Mouse (Mus musculus) heart, embryonic 14.5 days (tissue): Measurements from ENCODE around the gene Apoe. TPM values are rescaled to one million over a fixed set of nuclear protein-coding genes. Genes with fewer than 3 reads are reported as not detected.

ENCODE experiments used
- ATAC-seq: fragments of 200-750 bp; cut with Nextera tagmentation; 2 replicates; pipeline ENCODE4 v1.8.0; 2017; ENCODE audit warnings: low read depth, moderate TSS enrichment; ENCODE audit not compliant: insufficient number of reproducible peaks, insufficient read depth, low FRiP score
- H3K27ac ChIP-seq, 2 experiments: fragments of 200-500 bp in 1 of 2; fragments of 300-500 bp in 1 of 2; sonication (generic) in 1 of 2; replicated peaks in 1 of 2; 2 replicates each; pipeline ENCODE4 v1.5.1; 2012 to 2014; ENCODE audit warnings: low read depth in 2 of 2, low read length in 2 of 2, control low read depth in 1 of 2, mild to moderate bottlenecking in 1 of 2, mixed read lengths in 1 of 2; ENCODE audit not compliant: control insufficient read depth in 1 of 2, insufficient read depth in 1 of 2
- H3K27me3 ChIP-seq: fragments of 300-500 bp; sonication (generic); 2 replicates; pipeline ENCODE4 v1.6.1; 2014; ENCODE audit warnings: mild to moderate bottlenecking, low read length, control low read depth; ENCODE audit not compliant: control insufficient read depth, insufficient read depth
- H3K36me3 ChIP-seq: fragments of 300-500 bp; sonication (generic); 2 replicates; pipeline ENCODE4 v1.6.1; 2014; ENCODE audit warnings: mild to moderate bottlenecking, control low read depth, low read length, mixed read lengths; ENCODE audit not compliant: control insufficient read depth, insufficient read depth
- H3K4me1 ChIP-seq, 2 experiments: fragments of 200-500 bp in 1 of 2; fragments of 300-500 bp in 1 of 2; sonication (generic) in 1 of 2; 2 replicates each; pipeline ENCODE4 v1.6.1; 2012 to 2014; ENCODE audit warnings: low read length in 2 of 2, control low read depth in 1 of 2, mixed read lengths in 1 of 2; ENCODE audit not compliant: control insufficient read depth in 2 of 2, insufficient read depth in 2 of 2
- H3K4me2 ChIP-seq: fragments of 300-500 bp; sonication (generic); 2 replicates; pipeline ENCODE4 v1.6.1; 2014; ENCODE audit warnings: mild to moderate bottlenecking, low read length
- H3K4me3 ChIP-seq, 2 experiments: fragments of 200-500 bp in 1 of 2; fragments of 300-500 bp in 1 of 2; sonication (generic) in 1 of 2; 2 replicates each; pipeline ENCODE4 v1.5.1; 2012 to 2014; ENCODE audit warnings: low read length in 2 of 2, mild to moderate bottlenecking in 2 of 2, control low read depth in 1 of 2, low read depth in 1 of 2, moderate library complexity in 1 of 2; ENCODE audit not compliant: control insufficient read depth in 1 of 2, insufficient read depth in 1 of 2
- H3K9ac ChIP-seq: fragments of 300-500 bp; sonication (generic); 2 replicates; pipeline ENCODE4 v1.6.1; 2014; ENCODE audit warnings: mild to moderate bottlenecking, low read length
- H3K9me3 ChIP-seq: fragments of 300-500 bp; sonication (generic); 2 replicates; pipeline ENCODE4 v1.6.1; 2016; ENCODE audit warnings: low read length, control low read depth; ENCODE audit not compliant: control insufficient read depth
- WGBS: fragments of 180-500 bp; shearing (Covaris S2); extraction: QIAGEN DNeasy Blood & Tissue Kit; methylation state at CpG from one replicate; pipeline ENCODE4 v1.1.7; 2014; 5-methylcytosine and 5-hydroxymethylcytosine counted together
- polyA plus RNA-seq: library from polyadenylated mRNA; unstranded; fragments of >200 nt; fragmentation: Nextera tagmentation; extraction: Ambion mirVana; gene quantifications from 2 replicates; pipeline ENCODE4 v1.2.1, GENCODE M21; 2014

Gene Apoe
- 644 and 695 TPM in 2 replicates for polyA plus RNA-seq

DNA sequence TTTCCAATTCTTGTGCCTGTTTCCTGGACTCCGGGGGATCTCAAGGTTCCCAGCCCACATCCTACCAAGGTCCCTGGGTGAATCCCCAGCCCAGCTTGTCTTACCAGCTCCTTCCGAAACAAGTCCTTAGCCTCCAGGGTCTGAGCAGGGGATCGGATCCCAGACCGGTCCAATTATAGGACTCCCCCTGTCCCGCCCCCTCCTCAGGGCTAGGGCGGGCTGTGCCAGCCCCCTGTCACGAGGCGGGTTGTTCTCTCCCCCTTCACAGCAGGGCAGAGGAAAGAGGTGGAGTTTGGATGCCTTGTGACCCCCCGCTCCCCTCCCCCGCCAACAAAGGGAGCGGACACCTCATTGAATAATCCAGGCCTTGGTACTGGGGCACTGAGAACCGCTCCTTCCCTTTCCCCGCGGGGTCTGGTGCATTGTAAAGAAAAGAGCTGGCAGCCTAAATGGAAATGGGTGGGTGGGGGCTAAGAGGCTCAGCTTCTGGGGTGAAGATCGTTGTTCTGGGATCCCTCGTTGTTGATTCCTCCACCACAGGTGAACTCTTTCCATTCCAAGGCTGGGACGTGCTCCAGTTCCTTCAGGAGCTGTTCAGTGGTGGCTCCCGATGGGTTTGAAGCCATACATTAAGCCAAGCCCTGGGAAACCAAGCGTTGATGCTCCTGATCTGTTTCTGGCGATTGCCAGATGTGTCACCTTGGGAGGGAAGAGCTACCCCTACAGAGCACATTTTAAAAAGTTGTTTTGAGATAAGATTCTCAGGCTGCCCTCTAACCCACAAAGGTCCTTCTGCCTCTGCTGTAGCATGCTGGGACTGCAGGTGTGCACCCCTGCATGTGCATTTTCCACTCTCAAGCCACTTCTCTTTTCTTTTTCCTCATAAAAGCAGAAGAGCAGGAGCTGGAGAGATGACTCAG lies at the start of gene Apoe:
Gene Apoe, minus strand, starts transcription at position 282 of the 920 bp plus-strand sequence.
- H3K36me3 ChIP-seq = peaks cover 32% of the 10 kb centered on the region
- H3K4me3 ChIP-seq = peak within 1 kb of the TSS; percentile 43 to 48
- no peaks in the 10 kb centered on the region for H3K27me3 ChIP-seq
- peak; percentile 55 for ATAC-seq
- no peaks in the 10 kb centered on the region for H3K9me3 ChIP-seq
- WGBS = 1% methylated on average over 19 of the region's 20 CpGs
- H3K4me2 ChIP-seq = peak within 1 kb of the TSS; percentile 79
- peaks cover 30 to 45% of the 10 kb centered on the region in 2 experiments for H3K4me1 ChIP-seq
- peak within 1 kb of the TSS; percentile 32 to 41 for H3K27ac ChIP-seq
- H3K9ac ChIP-seq = peak within 1 kb of the TSS; percentile 74

DNA sequence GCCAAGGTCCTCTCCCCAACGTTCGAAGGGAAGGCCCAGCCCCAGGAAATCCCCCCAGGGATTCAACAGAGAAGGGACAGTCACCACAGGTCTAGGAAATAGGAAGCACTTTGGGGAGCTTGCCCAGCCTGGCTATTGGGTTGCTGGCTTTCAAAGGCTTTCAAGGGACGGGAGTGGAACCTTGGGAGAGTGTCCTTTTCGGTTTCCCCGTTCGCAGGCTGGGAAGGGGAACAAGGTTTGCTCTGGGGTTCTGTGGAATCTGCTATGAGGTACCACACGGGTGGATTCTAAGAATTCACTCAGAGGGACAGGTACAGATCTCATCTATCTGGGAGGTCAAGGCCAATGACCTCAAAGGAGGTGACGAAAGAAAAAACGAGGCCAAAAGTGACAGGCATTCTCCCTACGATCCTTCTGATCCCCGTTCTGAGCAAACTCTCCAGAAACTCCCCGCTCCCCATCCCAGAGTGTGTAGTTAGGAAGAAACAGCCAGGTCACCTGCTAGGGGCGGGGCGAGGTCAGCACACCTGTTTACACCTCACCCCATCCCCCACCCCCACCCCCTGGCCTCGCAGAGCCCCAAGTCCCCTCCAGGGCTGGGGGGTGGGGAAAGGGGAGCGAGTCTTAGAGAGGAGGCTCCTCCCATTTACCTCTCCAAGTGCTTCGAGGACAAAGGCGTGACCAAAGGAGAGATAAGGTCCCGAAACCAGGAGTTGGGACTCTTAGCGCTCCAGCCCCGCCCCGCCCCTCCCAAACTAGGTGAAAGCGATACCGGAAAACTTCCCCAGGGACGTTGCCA lies 48.6 kb upstream of the Apoe start:
- Histone ChIP-seq H3K9me3 (no peaks in the 10 kb centered on the region), H3K4me2 (peak overlapping the region; percentile 93), H3K36me3 (peaks cover 17% of the 10 kb centered on the region), H3K4me3 (peak overlapping the region; percentile 70 to 96), H3K4me1 (peaks cover 47 to 55% of the 10 kb centered on the region in 2 experiments), H3K9ac (peak overlapping the region; percentile 93), H3K27ac (peak overlapping the region; percentile 57 to 89; a peak in 3 of 4 replicates), H3K27me3 (no peaks in the 10 kb centered on the region)
- no peak for ATAC-seq
- 14% methylated on average over 25 of the region's 25 CpGs for WGBS

DNA sequence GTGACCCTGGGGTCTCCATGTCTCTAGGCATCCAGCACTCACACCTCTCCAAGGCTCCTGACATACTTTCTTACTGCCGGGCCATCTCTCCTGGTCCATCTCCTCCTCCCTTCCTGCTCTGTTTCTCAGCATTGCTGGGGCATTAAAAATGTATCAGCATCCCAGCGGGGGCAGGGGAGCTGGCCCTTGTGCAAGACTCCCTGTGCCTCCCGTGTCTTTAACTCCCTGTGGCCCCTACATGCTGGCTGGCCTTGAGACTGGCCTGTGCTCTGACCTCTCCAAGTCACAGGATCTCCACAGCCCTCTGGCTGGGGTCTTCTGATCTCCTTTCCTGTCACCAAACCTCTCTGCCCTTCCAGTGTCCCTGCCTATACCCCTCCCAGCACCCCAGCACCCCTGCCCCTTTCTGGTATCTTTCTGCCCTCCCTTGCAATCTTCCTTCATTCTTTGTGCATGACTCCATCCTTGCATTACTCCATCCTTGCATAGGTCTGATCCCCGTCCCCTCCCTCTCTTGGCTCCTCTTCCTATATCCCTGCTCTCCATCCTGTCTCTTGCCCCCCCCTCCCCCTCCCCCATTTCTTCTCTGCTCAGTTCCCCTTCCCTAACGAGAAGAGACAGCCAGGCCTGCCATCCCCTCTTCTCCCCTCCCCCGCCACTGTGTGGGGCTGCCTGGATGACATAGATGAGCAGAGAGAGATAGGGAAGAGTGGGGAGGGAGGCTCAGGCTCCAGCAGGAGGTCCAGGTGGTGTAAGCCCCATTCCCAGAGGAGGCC lies 47.6 kb upstream of the Apoe start:
- ATAC-seq = no peak
- Histone ChIP-seq H3K4me2 (peak overlapping the region; percentile 93), H3K27me3 (no peaks in the 10 kb centered on the region), H3K36me3 (peaks cover 24% of the 10 kb centered on the region), H3K4me3 (peak overlapping the region; percentile 6 to 70; a peak in 2 of 4 replicates), H3K9me3 (no peaks in the 10 kb centered on the region), H3K9ac (peak overlapping the region; percentile 93; the same call in 1 of the 2 replicates), H3K27ac (peak overlapping the region in 1 of 2 experiments; percentile 89; a peak in 3 of 4 replicates), H3K4me1 (peaks cover 49 to 59% of the 10 kb centered on the region in 2 experiments)
- WGBS = 35% methylated on average over 6 of the region's 6 CpGs

DNA sequence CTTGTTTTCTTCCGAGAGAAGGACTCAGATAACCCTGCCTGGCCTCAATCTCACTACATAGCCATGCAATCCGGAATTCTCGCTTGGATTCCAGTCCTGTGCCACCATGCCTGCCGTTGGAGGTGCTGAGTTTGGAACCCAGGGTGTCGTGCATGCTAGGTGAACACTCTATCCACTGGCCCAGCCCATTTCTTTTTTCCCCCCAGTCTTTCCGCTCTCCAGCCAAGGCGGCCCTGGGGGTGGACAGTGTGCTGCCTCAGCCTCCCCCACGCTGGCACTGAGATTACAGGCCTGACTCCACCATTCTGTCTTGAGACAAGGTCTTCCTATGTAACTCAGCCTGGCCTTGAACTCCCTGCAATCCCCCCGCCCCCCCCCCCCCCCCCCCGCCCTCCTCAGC lies 47.0 kb upstream of the Apoe start:
- no peak overlapping the region for H3K27ac ChIP-seq
- H3K9ac ChIP-seq = no peak overlapping the region

DNA sequence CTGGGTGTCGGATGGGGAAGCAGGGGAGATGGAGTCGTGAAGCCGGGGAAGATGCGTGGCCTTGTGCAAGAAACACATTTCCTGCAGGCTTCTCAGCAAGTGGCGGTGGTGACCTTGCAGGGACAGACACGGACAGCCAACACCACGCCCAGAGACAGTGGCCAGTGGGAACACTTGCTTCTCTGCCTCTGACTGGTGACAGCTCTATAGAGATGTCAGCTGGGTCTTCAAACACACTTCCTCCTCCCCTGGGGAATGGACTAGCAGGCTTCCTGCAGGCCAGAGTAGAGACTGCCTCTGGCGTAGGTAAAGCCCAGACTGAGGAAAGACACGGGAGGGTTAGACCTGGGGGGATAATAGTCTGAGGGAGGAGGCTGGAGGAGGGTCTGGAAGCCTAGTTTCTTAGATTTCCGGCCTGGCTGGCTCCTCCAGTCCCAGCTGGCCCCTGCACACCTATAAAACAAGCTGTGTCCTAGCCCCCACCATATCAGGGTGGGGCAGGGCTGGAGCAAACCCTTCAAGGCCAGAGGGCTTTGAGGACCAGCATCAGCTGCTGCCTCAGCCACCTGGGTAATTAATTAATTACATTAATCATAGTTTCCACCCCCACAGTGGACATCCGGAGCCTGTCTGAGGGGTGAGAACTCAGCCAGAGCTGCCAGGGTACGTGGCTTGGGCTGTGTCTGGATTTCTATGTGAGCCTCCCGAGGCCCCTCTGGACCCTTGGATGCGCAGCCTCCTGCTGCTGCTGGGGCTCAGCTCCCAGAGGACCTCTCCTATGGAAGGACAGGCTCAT lies 45.8 kb upstream of the Apoe start:
- 27% methylated on average over 14 of the region's 14 CpGs for WGBS
- Histone ChIP-seq H3K9me3 (no peaks in the 10 kb centered on the region), H3K27ac (peak overlapping the region; percentile 80 to 87), H3K4me3 (no peak overlapping the region), H3K36me3 (peaks cover 33% of the 10 kb centered on the region), H3K9ac (peak overlapping the region; percentile 64), H3K4me2 (peak overlapping the region; percentile 47), H3K27me3 (no peaks in the 10 kb centered on the region), H3K4me1 (peaks cover 43 to 53% of the 10 kb centered on the region in 2 experiments)
- ATAC-seq = peak; percentile 36

More for the DNA sequence above, 47.0 kb upstream of the Apoe start:
- no peak for ATAC-seq
- no peak overlapping the region for H3K4me2 ChIP-seq
- no peak overlapping the region for H3K4me3 ChIP-seq
- WGBS = 61% methylated on average over 8 of the region's 10 CpGs
- no peaks in the 10 kb centered on the region for H3K9me3 ChIP-seq
- peaks cover 49 to 59% of the 10 kb centered on the region in 2 experiments for H3K4me1 ChIP-seq
- peaks cover 24% of the 10 kb centered on the region for H3K36me3 ChIP-seq
- no peaks in the 10 kb centered on the region for H3K27me3 ChIP-seq

DNA sequence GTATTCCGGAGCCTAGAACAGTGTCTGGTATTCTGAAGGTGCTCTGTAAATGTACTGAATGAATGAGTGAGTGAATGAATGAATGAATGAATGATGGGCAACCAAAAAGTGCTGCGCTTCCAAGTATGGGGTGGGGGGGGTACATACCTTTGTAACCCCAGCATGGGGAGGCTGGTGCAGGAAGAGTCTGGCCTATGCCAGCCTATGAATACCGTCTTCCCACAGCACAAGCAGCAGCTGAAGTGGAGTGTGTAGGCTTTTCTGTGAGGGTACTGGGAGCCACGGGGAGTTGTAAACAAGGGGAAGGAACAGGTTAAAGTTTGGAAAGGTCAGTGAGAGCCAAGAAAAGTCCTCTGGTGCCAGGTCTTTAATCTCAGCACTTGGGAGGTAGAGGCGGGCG lies 44.8 kb upstream of the Apoe start:
- Histone ChIP-seq H3K4me2 (no peak overlapping the region), H3K27ac (peak overlapping the region in 1 of 2 experiments; percentile 87; a peak in 2 of 4 replicates), H3K9ac (no peak overlapping the region), H3K4me1 (peaks cover 43 to 53% of the 10 kb centered on the region in 2 experiments), H3K36me3 (peaks cover 33% of the 10 kb centered on the region), H3K9me3 (no peaks in the 10 kb centered on the region), H3K4me3 (no peak overlapping the region), H3K27me3 (no peaks in the 10 kb centered on the region)
- ATAC-seq = no peak
- WGBS = 87% methylated on average over 6 of the region's 6 CpGs
